Mouse (Mus musculus): ENCODE data around the gene Zfp984.
A peak's percentile ranks its signal among the peaks of the same experiment; 100 is the strongest.
"Not testable (repeated sequence)": the region's sequence is repeated elsewhere in the genome, so short reads cannot be mapped to it uniquely, and the experiment has no call there.

Zfp984 gene

GRCm38 (mm10) chr4:147809292-147809965, at the start of gene Zfp984:
Gene Zfp984 (minus strand): TSS chr4:147809788.
- DNase-seq (ENCODE audit: low spot score) = not testable (repeated sequence)

- DNase-seq (ENCODE audit: low spot score) = no peak
These were observed 41.2 kb upstream of the Zfp984 start for GRCm38 (mm10) chr4:147850776-147851175.

GRCm38 (mm10) chr4:147848584-147848991, 39.0 kb upstream of the Zfp984 start:
- no peak for DNase-seq (ENCODE audit: low spot score)

GRCm38 (mm10) chr4:147847614-147848583, 38.3 kb upstream of the Zfp984 start, which contains the start of gene Zfp933:
Gene Zfp933 (minus strand): TSS chr4:147848366.
- DNase-seq (ENCODE audit: low spot score) = peak; percentile 88

- no peak for DNase-seq (ENCODE audit: low spot score)
These were observed 33.3 kb upstream of the Zfp984 start for GRCm38 (mm10) chr4:147842871-147843270.

- DNase-seq (ENCODE audit: low spot score) = not testable (repeated sequence)
These were observed 29.7 kb upstream of the Zfp984 start for GRCm38 (mm10) chr4:147839282-147839681.

GRCm38 (mm10) chr4:147824389-147824788, 14.8 kb upstream of the Zfp984 start:
- no peak for DNase-seq (ENCODE audit: low spot score)

- not testable (repeated sequence) for DNase-seq (ENCODE audit: low spot score)
These were observed 11.8 kb upstream of the Zfp984 start for GRCm38 (mm10) chr4:147821414-147821813.

GRCm38 (mm10) chr4:147819659-147820058, 10.1 kb upstream of the Zfp984 start:
- DNase-seq (ENCODE audit: low spot score) = not testable (repeated sequence)

- DNase-seq (ENCODE audit: low spot score) = peak; percentile 66
These were observed 5.1 kb upstream of the Zfp984 start for GRCm38 (mm10) chr4:147814592-147815167.

GRCm38 (mm10) chr4:147813249-147813765, 3.7 kb upstream of the Zfp984 start:
- no peak for DNase-seq (ENCODE audit: low spot score)

- DNase-seq (ENCODE audit: low spot score) = not testable (repeated sequence)
These were observed 347 bp upstream of the Zfp984 start for GRCm38 (mm10) chr4:147809966-147810304.

- DNase-seq (ENCODE audit: low spot score) = not testable (repeated sequence)
These were observed 1.1 kb downstream of the Zfp984 start for GRCm38 (mm10) chr4:147808483-147808882.

- not testable (repeated sequence) for DNase-seq (ENCODE audit: low spot score)
These were observed 14.3 kb downstream of the Zfp984 start for GRCm38 (mm10) chr4:147795308-147795707.

- not testable (repeated sequence) for DNase-seq (ENCODE audit: low spot score)
These were observed 15.4 kb downstream of the Zfp984 start for GRCm38 (mm10) chr4:147794026-147794665.

- DNase-seq (ENCODE audit: low spot score) = not testable (repeated sequence)
These were observed 16.1 kb downstream of the Zfp984 start for GRCm38 (mm10) chr4:147793390-147793916.

- DNase-seq (ENCODE audit: low spot score) = not testable (repeated sequence)
These were observed 17.9 kb downstream of the Zfp984 start for GRCm38 (mm10) chr4:147791729-147792128.

GRCm38 (mm10) chr4:147746255-147746654, 63.3 kb downstream of the Zfp984 start:
- DNase-seq (ENCODE audit: low spot score) = not testable (repeated sequence)

GRCm38 (mm10) chr4:147738636-147739369, 70.8 kb downstream of the Zfp984 start:
- not testable (repeated sequence) for DNase-seq (ENCODE audit: low spot score)
